Mouse (Mus musculus) small intestine, adult 2 months (tissue): ENCODE data around the gene Cdkl5.

ENCODE experiments used
- CTCF ChIP-seq: fragments of 200-500 bp; IDR thresholded peaks from 2 replicates; pipeline ENCODE4 v1.5.1; 2012; ENCODE audit warnings: low read depth, mild to moderate bottlenecking, control low read depth, inconsistent platforms, low read length, moderate library complexity, mixed read lengths; ENCODE audit not compliant: insufficient replicate concordance, insufficient read length; ENCODE audit errors: extremely low read depth
- POLR2A ChIP-seq: fragments of 200-500 bp; IDR thresholded peaks from 2 replicates; pipeline ENCODE4 v1.6.1; 2012; ENCODE audit warnings: low read depth, mild to moderate bottlenecking, control low read depth, inconsistent platforms, low read length, moderate library complexity

GRCm38 (mm10) chrX:160901118-160901517 is 93.4 kb downstream of the Cdkl5 start:
- TF ChIP-seq CTCF, result no peak
- TF ChIP-seq POLR2A, result no peak
